Mouse (Mus musculus): ENCODE measurements around the gene Prkg1. TPM values are rescaled to one million over a fixed set of nuclear protein-coding genes. Genes with fewer than 3 reads are reported as not detected.

Gene Prkg1
- polyA plus RNA-seq, 1 experiment from 2014 or later = 4.9 TPM

- Histone ChIP-seq H3K27ac (ENCODE audit: low read length) (peak within 1 kb of the TSS; percentile 84), H3K4me2 (ENCODE audit: low read length) (peak within 1 kb of the TSS; percentile 90), H3K4me3 (ENCODE audit: low read depth, low read length) (peak within 1 kb of the TSS; percentile 65), H3K27me3 (ENCODE audit: control insufficient read depth, insufficient read depth, low read depth, low read length) (no peaks in the 10 kb centered on the region), H3K9me3 (replicated peaks; ENCODE audit: control insufficient read depth, low read length, poor library complexity, severe bottlenecking) (no peaks in the 10 kb centered on the region), H3K36me3 (ENCODE audit: control insufficient read depth, insufficient read depth, low read length) (peaks cover 26% of the 10 kb centered on the region), H3K4me1 (ENCODE audit: control insufficient read depth, insufficient read depth, low read length) (peaks cover 22% of the 10 kb centered on the region), H3K9ac (ENCODE audit: low read depth, low read length) (peak within 1 kb of the TSS; percentile 76)
- under 1% methylated on average over 56 of the region's 56 CpGs for WGBS
- ATAC-seq = peak; percentile 100
Measured at GRCm38 (mm10) chr19:31082662-31083429, 682.0 kb downstream of the Prkg1 start, which contains the start of gene Cstf2t. Gene Cstf2t (plus strand): TSS chr19:31082837.

- H3K4me2 ChIP-seq (ENCODE audit: low read length) = peak overlapping the region; percentile 69
- peaks cover 25% of the 10 kb centered on the region for H3K36me3 ChIP-seq (ENCODE audit: control insufficient read depth, insufficient read depth, low read length)
- peak; percentile 68 for ATAC-seq
- peak overlapping the region; percentile 71 for H3K27ac ChIP-seq (ENCODE audit: low read length)
- H3K9ac ChIP-seq (ENCODE audit: low read depth, low read length) = peak overlapping the region; percentile 39
- no peaks in the 10 kb centered on the region for H3K27me3 ChIP-seq (ENCODE audit: control insufficient read depth, insufficient read depth, low read depth, low read length)
- H3K4me1 ChIP-seq (ENCODE audit: control insufficient read depth, insufficient read depth, low read length) = peaks cover 22% of the 10 kb centered on the region
- H3K9me3 ChIP-seq (replicated peaks; ENCODE audit: control insufficient read depth, low read length, poor library complexity, severe bottlenecking) = no peaks in the 10 kb centered on the region
- 17% methylated on average over 7 of the region's 7 CpGs for WGBS
- H3K4me3 ChIP-seq (ENCODE audit: low read depth, low read length) = peak overlapping the region; percentile 65
Measured at GRCm38 (mm10) chr19:31082226-31082625, 682.6 kb downstream of the Prkg1 start.

- Histone ChIP-seq H3K27me3 (ENCODE audit: control insufficient read depth, insufficient read depth, low read depth, low read length) (no peaks in the 10 kb centered on the region), H3K9ac (ENCODE audit: low read depth, low read length) (no peak overlapping the region), H3K27ac (ENCODE audit: low read length) (no peak overlapping the region), H3K36me3 (ENCODE audit: control insufficient read depth, insufficient read depth, low read length) (no peaks in the 10 kb centered on the region), H3K9me3 (replicated peaks; ENCODE audit: control insufficient read depth, low read length, poor library complexity, severe bottlenecking) (no peaks in the 10 kb centered on the region), H3K4me2 (ENCODE audit: low read length) (no peak overlapping the region), H3K4me3 (ENCODE audit: low read depth, low read length) (no peak overlapping the region), H3K4me1 (ENCODE audit: control insufficient read depth, insufficient read depth, low read length) (peaks cover 6% of the 10 kb centered on the region; the same call in 1 of the 2 replicates)
- WGBS = 55% methylated on average over 3 of the region's 3 CpGs
- ATAC-seq = no peak
Measured at GRCm38 (mm10) chr19:31078241-31078640, 686.6 kb downstream of the Prkg1 start.

DNA sequence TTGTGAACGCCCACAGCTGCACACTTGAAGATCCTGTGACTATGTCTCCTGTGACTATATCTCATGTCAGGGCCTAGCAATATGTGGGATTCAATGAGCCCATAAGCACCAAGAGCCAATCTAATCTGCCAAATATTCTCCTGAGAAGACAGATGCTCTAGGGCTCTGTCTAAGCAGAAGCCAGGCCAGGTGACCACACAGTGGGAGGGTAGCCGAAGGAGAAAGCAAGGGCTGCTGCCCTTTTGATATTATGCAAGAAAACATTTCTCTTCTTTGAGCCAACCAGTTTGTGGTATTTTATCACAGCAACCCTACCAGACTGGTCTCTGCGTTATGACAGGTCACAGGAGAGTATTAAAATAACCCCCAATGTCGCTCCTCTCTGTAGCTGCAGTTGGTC lies 688.7 kb downstream of the Prkg1 start:
- Histone ChIP-seq H3K9ac (ENCODE audit: low read depth, low read length) (no peak overlapping the region), H3K27me3 (ENCODE audit: control insufficient read depth, insufficient read depth, low read depth, low read length) (no peaks in the 10 kb centered on the region), H3K36me3 (ENCODE audit: control insufficient read depth, insufficient read depth, low read length) (no peaks in the 10 kb centered on the region), H3K4me3 (ENCODE audit: low read depth, low read length) (no peak overlapping the region), H3K4me1 (ENCODE audit: control insufficient read depth, insufficient read depth, low read length) (peaks cover 6% of the 10 kb centered on the region; the same call in 1 of the 2 replicates), H3K9me3 (replicated peaks; ENCODE audit: control insufficient read depth, low read length, poor library complexity, severe bottlenecking) (no peaks in the 10 kb centered on the region), H3K4me2 (ENCODE audit: low read length) (no peak overlapping the region), H3K27ac (ENCODE audit: low read length) (no peak overlapping the region)
- no peak for ATAC-seq
- WGBS = 84% methylated on average over 4 of the region's 4 CpGs

DNA sequence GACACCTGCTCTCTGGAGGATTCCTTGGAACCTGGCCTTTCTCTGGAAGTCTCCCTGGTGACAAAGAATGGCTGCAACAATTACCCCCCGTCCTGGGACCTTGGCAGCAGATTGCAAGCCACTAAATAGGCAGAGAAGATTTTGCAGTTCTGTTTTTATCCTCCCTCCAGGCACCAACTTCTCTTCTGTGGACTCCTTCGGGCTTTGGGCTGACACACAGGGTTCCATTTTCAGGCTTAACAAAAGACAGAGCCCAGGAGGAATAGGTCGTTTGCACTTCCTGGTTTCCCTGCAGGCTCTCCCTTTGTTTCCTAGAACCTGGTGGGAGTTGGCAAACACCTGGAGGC lies 690.1 kb downstream of the Prkg1 start:
- Histone ChIP-seq H3K9ac (ENCODE audit: low read depth, low read length) (0 out of 2 replicates have a peak overlapping the region, but pooled peaks have one; percentile 26), H3K9me3 (replicated peaks; ENCODE audit: control insufficient read depth, low read length, poor library complexity, severe bottlenecking) (no peaks in the 10 kb centered on the region), H3K36me3 (ENCODE audit: control insufficient read depth, insufficient read depth, low read length) (no peaks in the 10 kb centered on the region), H3K27ac (ENCODE audit: low read length) (peak overlapping the region; percentile 42; the same call in 1 of the 2 replicates), H3K4me1 (ENCODE audit: control insufficient read depth, insufficient read depth, low read length) (peaks cover 6% of the 10 kb centered on the region; the same call in 1 of the 2 replicates), H3K4me3 (ENCODE audit: low read depth, low read length) (peak overlapping the region; percentile 19), H3K27me3 (ENCODE audit: control insufficient read depth, insufficient read depth, low read depth, low read length) (no peaks in the 10 kb centered on the region), H3K4me2 (ENCODE audit: low read length) (peak overlapping the region; percentile 47)
- 4% methylated on average over 3 of the region's 3 CpGs for WGBS
- peak; percentile 62 for ATAC-seq

DNA sequence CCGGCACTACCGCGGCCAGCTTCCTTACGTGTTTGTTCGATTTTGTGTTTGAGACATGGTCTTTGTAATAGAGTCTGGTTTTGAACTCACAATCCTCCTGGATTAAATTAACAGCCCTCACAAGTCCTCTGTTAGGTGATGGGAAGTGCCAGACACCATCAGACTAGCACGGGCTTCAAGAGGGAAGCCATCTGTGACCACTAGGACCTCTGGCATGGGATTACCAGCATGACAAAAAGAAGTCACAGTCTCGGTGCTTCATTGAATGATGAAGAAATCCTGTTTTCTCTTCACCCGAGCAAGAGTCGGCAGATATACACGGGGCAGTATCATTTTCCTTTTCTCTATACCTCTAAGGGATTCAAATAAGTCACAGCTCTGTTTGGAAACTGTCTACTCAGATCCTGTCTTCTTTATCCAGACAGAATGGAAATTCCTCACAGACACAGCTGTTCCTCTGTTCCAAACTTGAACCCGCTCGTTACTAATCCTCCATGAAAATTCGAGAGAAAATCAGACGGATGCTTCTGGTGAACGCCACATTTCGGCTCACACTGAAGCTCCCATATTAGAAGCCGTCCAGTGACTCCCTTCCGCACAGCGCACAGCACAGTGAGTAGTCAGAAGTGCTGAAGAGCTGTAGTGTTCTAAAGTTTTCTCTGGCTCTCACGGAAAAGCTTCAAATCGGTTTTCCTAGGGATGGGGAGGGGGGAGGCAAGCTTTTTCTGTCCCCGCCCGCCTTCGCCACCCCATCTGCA lies 690.7 kb downstream of the Prkg1 start:
- Histone ChIP-seq H3K9me3 (replicated peaks; ENCODE audit: control insufficient read depth, low read length, poor library complexity, severe bottlenecking) (no peaks in the 10 kb centered on the region), H3K4me2 (ENCODE audit: low read length) (peak overlapping the region; percentile 47), H3K36me3 (ENCODE audit: control insufficient read depth, insufficient read depth, low read length) (no peaks in the 10 kb centered on the region), H3K27me3 (ENCODE audit: control insufficient read depth, insufficient read depth, low read depth, low read length) (no peaks in the 10 kb centered on the region), H3K4me1 (ENCODE audit: control insufficient read depth, insufficient read depth, low read length) (peaks cover 6% of the 10 kb centered on the region; the same call in 1 of the 2 replicates), H3K27ac (ENCODE audit: low read length) (peak overlapping the region; percentile 42), H3K4me3 (ENCODE audit: low read depth, low read length) (peak overlapping the region; percentile 19), H3K9ac (ENCODE audit: low read depth, low read length) (peak overlapping the region; percentile 26; the same call in 1 of the 2 replicates)
- peak; percentile 85 for ATAC-seq
- 21% methylated on average over 24 of the region's 24 CpGs for WGBS

GRCm38 (mm10) chr19:31065206-31065781 lies 699.5 kb downstream of the Prkg1 start:
- H3K27me3 ChIP-seq (ENCODE audit: control insufficient read depth, insufficient read depth, low read depth, low read length) = no peaks in the 10 kb centered on the region
- no peaks in the 10 kb centered on the region for H3K4me1 ChIP-seq (ENCODE audit: control insufficient read depth, insufficient read depth, low read length)
- H3K27ac ChIP-seq (ENCODE audit: low read length) = no peak overlapping the region
- no peak overlapping the region for H3K9ac ChIP-seq (ENCODE audit: low read depth, low read length)
- no peaks in the 10 kb centered on the region for H3K9me3 ChIP-seq (replicated peaks; ENCODE audit: control insufficient read depth, low read length, poor library complexity, severe bottlenecking)
- no peak for ATAC-seq
- H3K4me3 ChIP-seq (ENCODE audit: low read depth, low read length) = no peak overlapping the region
- no peak overlapping the region for H3K4me2 ChIP-seq (ENCODE audit: low read length)
- 87% methylated on average over 11 of the region's 11 CpGs for WGBS
- H3K36me3 ChIP-seq (ENCODE audit: control insufficient read depth, insufficient read depth, low read length) = no peaks in the 10 kb centered on the region

GRCm38 (mm10) chr19:31064740-31065139 lies 700.1 kb downstream of the Prkg1 start:
- no peaks in the 10 kb centered on the region for H3K36me3 ChIP-seq (ENCODE audit: control insufficient read depth, insufficient read depth, low read length)
- H3K9me3 ChIP-seq (replicated peaks; ENCODE audit: control insufficient read depth, low read length, poor library complexity, severe bottlenecking) = no peaks in the 10 kb centered on the region
- H3K4me2 ChIP-seq (ENCODE audit: low read length) = no peak overlapping the region
- no peak overlapping the region for H3K9ac ChIP-seq (ENCODE audit: low read depth, low read length)
- ATAC-seq = no peak
- H3K27me3 ChIP-seq (ENCODE audit: control insufficient read depth, insufficient read depth, low read depth, low read length) = no peaks in the 10 kb centered on the region
- WGBS = 74% methylated on average over 1 of the region's 1 CpGs
- H3K27ac ChIP-seq (ENCODE audit: low read length) = no peak overlapping the region
- H3K4me1 ChIP-seq (ENCODE audit: control insufficient read depth, insufficient read depth, low read length) = no peaks in the 10 kb centered on the region
- H3K4me3 ChIP-seq (ENCODE audit: low read depth, low read length) = no peak overlapping the region
